Mouse (Mus musculus) heart, embryonic 10.5 days (tissue): ENCODE measurements at regions not wholly inside any gene's neighbourhood (a gene's known extent, or its start where the extent isn't known, plus 50 kb on each side); places are given as distances from the start of the nearest gene placed in this dataset.

Experiments used
- DNase-seq: peaks from one replicate; pipeline ENCODE4 v3.0.0-alpha.2; 2017; ENCODE audit warnings: low spot score
- H3K27ac ChIP-seq: fragments of 300-500 bp; sonication (generic); 2 replicates; pipeline ENCODE4 v1.5.1; 2016; ENCODE audit warnings: mild to moderate bottlenecking
- H3K27me3 ChIP-seq: fragments of 300-500 bp; sonication (generic); 2 replicates; pipeline ENCODE4 v1.6.1; 2016; ENCODE audit warnings: mild to moderate bottlenecking; ENCODE audit not compliant: poor library complexity, insufficient read depth, severe bottlenecking
- H3K36me3 ChIP-seq: fragments of 300-500 bp; sonication (generic); 2 replicates; pipeline ENCODE4 v1.6.1; 2016; ENCODE audit warnings: mild to moderate bottlenecking, moderate library complexity
- H3K4me1 ChIP-seq: fragments of 300-500 bp; sonication (generic); 2 replicates; pipeline ENCODE4 v1.6.1; 2016; ENCODE audit warnings: mild to moderate bottlenecking
- H3K4me3 ChIP-seq: fragments of 300-500 bp; sonication (generic); 2 replicates; pipeline ENCODE4 v1.5.1; 2016; ENCODE audit warnings: mild to moderate bottlenecking, moderate library complexity
- H3K9me3 ChIP-seq: fragments of 300-500 bp; sonication (generic); 2 replicates; pipeline ENCODE4 v1.6.1; 2016; ENCODE audit warnings: mild to moderate bottlenecking, moderate library complexity
- WGBS: fragments of 180-500 bp; shearing (Covaris S2); methylation state at CpG from one replicate; pipeline ENCODE4 v1.1.7; 2016; 5-methylcytosine and 5-hydroxymethylcytosine counted together

- DNase-seq = no peak
- Histone ChIP-seq H3K27me3 (no peaks in the 10 kb centered on the region), H3K4me1 (peaks cover 10% of the 10 kb centered on the region), H3K36me3 (no peaks in the 10 kb centered on the region), H3K4me3 (peak overlapping the region; percentile 41), H3K27ac (peak overlapping the region; percentile 69), H3K9me3 (no peaks in the 10 kb centered on the region)
- WGBS = 17% methylated on average over 14 of the region's 14 CpGs
These were observed 193.5 kb upstream of the Epha4 start for GRCm38 (mm10) chr1:77708202-77709020.

- Histone ChIP-seq H3K9me3 (no peaks in the 10 kb centered on the region), H3K4me3 (no peak overlapping the region), H3K27me3 (no peaks in the 10 kb centered on the region), H3K4me1 (no peaks in the 10 kb centered on the region), H3K27ac (no peak overlapping the region), H3K36me3 (no peaks in the 10 kb centered on the region)
- 58% methylated on average over 3 of the region's 3 CpGs for WGBS
- no peak for DNase-seq
These were observed 180.5 kb upstream of the Epha4 start for GRCm38 (mm10) chr1:77695228-77696018.

- Histone ChIP-seq H3K9me3 (no peaks in the 10 kb centered on the region), H3K27me3 (no peaks in the 10 kb centered on the region), H3K4me3 (no peak overlapping the region), H3K27ac (no peak overlapping the region), H3K36me3 (no peaks in the 10 kb centered on the region), H3K4me1 (0 out of 2 replicates have a peak, but pooled peaks cover 5% of the 10 kb centered on the region)
- 61% methylated on average over 7 of the region's 7 CpGs for WGBS
- no peak for DNase-seq
These were observed 148.5 kb upstream of the Epha4 start for GRCm38 (mm10) chr1:77663345-77663744.

DNA sequence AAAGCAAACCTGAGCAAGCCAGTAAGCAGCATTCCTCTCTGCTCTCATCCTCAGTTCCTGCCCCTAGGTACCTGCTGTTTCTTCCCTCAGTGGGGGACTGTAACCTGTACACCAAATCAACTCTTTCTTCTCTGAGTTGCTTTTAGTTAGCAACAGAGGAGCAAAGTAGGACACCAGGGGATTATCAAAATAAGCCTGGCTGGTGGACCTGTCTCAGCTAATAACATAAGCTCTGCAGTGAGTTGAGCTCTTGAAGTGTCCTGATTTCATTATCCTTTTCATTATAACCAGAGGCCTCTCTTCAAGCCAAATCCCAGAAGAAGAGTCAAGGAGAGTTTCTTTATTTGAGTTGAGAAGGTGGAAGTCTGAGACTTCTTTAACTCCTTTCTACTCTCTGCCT lies 145.5 kb upstream of the Epha4 start:
- Histone ChIP-seq H3K4me1 (0 out of 2 replicates have a peak, but pooled peaks cover 5% of the 10 kb centered on the region), H3K4me3 (no peak overlapping the region)
- no peak for DNase-seq

DNA sequence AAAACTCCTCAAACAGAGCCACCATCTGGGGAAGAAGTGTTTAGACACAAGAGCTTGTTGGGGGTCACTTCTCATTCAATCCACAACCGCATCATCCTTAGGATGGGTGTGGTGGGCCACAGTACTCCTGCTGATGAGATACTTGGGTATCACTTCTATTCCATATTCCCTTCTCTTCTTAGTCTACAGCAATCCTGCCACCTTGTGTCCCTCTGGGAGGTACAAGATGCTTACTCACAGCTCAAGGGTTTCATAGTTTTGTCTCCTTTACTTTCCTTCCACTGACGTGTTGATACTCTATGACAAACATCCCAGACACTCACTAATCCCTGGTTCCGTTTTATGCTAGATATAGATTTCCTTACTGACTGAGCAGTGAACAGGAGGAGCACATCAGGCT lies 122.1 kb upstream of the Epha4 start:
- no peak overlapping the region for H3K4me3 ChIP-seq
- 69% methylated on average over 3 of the region's 3 CpGs for WGBS

More for the DNA sequence above, 145.5 kb upstream of the Epha4 start:
- H3K27me3 ChIP-seq = no peaks in the 10 kb centered on the region
- no peaks in the 10 kb centered on the region for H3K36me3 ChIP-seq
- no peak overlapping the region for H3K27ac ChIP-seq
- no peaks in the 10 kb centered on the region for H3K9me3 ChIP-seq

DNA sequence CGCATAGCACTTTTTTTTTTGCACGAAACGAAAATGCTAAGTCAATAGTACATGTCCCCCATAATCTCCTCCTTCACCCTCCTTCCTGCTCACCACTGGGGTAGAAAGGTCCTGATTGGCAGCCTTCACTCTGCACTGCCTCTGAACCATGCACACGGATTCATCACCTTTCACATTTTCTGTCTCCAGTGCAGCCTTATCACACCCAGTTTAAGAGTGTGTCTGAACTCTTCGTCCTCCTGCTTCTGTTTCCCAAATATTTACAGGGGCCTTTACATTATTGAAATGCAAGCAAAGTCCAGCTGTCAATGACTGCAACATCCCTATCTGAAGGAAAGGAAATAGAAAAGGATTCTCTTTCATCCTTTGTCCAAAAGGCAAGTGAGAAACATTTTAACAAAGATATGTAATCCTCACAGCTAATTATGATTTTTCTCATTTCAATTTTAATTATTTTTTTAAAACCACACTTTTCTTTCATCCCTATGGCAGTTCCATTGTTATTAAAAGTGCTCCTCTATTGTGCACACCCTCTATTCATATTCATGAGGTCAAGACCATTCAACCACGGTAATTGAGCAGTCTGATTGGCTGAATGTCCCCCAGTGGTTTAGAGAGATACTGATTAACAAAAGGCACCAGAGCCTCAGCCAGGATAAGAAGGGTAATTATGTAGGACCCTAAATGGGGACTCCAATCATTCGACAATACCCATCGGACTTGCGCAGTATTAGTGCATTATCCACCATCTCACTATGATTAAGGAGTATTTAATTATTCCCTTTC lies 114.8 kb upstream of the Epha4 start:
- no peaks in the 10 kb centered on the region for H3K36me3 ChIP-seq
- DNase-seq = no peak
- WGBS = 48% methylated on average over 9 of the region's 9 CpGs
- no peaks in the 10 kb centered on the region for H3K27me3 ChIP-seq
- H3K27ac ChIP-seq = no peak overlapping the region
- H3K9me3 ChIP-seq = no peaks in the 10 kb centered on the region
- no peak overlapping the region for H3K4me3 ChIP-seq
- H3K4me1 ChIP-seq = no peaks in the 10 kb centered on the region

More for the DNA sequence above, 122.1 kb upstream of the Epha4 start:
- no peaks in the 10 kb centered on the region for H3K9me3 ChIP-seq
- no peaks in the 10 kb centered on the region for H3K4me1 ChIP-seq
- DNase-seq = no peak
- H3K36me3 ChIP-seq = no peaks in the 10 kb centered on the region
- H3K27me3 ChIP-seq = no peaks in the 10 kb centered on the region
- no peak overlapping the region for H3K27ac ChIP-seq

DNA sequence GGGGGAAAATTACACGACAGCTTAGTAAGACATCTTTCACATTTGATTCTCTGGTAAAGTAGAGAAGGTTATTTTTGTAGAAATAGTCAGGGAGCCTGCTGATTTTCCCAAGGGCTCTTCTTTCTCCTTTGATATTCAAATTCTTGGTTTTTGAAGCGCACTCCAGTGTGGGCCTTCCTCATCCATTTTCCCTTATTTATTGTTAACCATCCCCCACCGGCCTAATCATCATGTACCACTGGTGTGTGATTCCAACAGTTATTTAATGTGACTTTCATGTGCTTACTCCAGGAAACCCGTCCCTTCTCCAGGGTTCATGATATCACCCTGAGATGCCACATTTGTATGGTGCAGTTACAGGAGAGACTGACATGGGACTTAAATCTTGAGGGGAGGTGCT lies 114.0 kb upstream of the Epha4 start:
- Histone ChIP-seq H3K27ac (no peak overlapping the region), H3K27me3 (no peaks in the 10 kb centered on the region), H3K36me3 (no peaks in the 10 kb centered on the region), H3K9me3 (no peaks in the 10 kb centered on the region), H3K4me1 (no peaks in the 10 kb centered on the region), H3K4me3 (no peak overlapping the region)
- 66% methylated on average over 4 of the region's 4 CpGs for WGBS
- no peak for DNase-seq

DNA sequence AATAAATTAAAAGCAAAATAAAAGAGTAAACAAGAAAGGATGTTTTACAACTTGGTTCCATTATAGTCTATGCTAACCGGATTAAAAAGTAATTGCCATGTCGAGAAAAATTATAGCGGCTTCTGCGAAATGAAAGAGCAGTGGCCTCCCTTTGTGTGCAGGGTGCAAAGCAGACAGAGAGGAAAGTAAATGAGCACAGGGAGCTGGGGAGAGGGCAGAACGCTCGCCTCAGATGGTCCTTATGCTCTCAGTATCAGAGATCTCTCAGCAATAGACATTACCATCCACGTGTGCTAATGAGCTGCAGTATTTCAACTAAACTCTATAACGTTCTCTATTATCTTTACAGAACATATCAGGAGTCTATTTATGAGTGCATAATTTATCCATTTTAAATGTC lies 102.6 kb upstream of the Epha4 start:
- no peak for DNase-seq
- Histone ChIP-seq H3K9me3 (no peaks in the 10 kb centered on the region), H3K27me3 (no peaks in the 10 kb centered on the region), H3K36me3 (no peaks in the 10 kb centered on the region), H3K4me3 (no peak overlapping the region), H3K27ac (no peak overlapping the region), H3K4me1 (no peaks in the 10 kb centered on the region)
- WGBS = 90% methylated on average over 8 of the region's 8 CpGs

GRCm38 (mm10) chr1:77600509-77600908 lies 85.6 kb upstream of the Epha4 start:
- no peaks in the 10 kb centered on the region for H3K4me1 ChIP-seq
- H3K4me3 ChIP-seq = no peak overlapping the region
- no peaks in the 10 kb centered on the region for H3K36me3 ChIP-seq
- 75% methylated on average over 5 of the region's 5 CpGs for WGBS
- H3K27me3 ChIP-seq = no peaks in the 10 kb centered on the region
- no peaks in the 10 kb centered on the region for H3K9me3 ChIP-seq
- no peak overlapping the region for H3K27ac ChIP-seq
- no peak for DNase-seq

GRCm38 (mm10) chr1:77592649-77593048 lies 77.8 kb upstream of the Epha4 start:
- H3K27me3 ChIP-seq = no peaks in the 10 kb centered on the region
- no peak for DNase-seq
- no peaks in the 10 kb centered on the region for H3K36me3 ChIP-seq
- no peaks in the 10 kb centered on the region for H3K4me1 ChIP-seq
- 87% methylated on average over 4 of the region's 4 CpGs for WGBS
- no peak overlapping the region for H3K4me3 ChIP-seq
- no peaks in the 10 kb centered on the region for H3K9me3 ChIP-seq
- no peak overlapping the region for H3K27ac ChIP-seq

DNA sequence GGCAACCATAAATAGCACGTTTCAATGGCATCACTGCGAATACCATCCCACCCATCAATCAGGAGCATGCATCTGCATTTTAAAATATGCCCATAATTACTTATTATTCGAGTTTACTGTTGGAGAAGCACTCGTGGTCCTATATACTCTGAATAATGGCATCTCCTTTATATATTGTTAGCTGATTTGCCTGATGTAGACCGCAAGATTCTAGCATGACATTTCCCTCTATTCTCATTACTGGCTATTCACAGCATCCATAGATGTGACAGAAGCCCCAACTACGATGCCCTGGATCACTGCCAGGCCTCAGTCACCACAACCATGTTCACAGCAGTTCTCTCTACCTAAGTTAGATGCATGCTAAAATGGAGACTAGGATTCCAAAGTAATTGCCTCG lies 77.4 kb upstream of the Epha4 start:
- DNase-seq = no peak
- Histone ChIP-seq H3K36me3 (no peaks in the 10 kb centered on the region), H3K4me3 (no peak overlapping the region), H3K9me3 (no peaks in the 10 kb centered on the region), H3K27me3 (no peaks in the 10 kb centered on the region), H3K4me1 (no peaks in the 10 kb centered on the region), H3K27ac (no peak overlapping the region)
- WGBS = 83% methylated on average over 7 of the region's 7 CpGs

GRCm38 (mm10) chr1:77589423-77589822 lies 74.5 kb upstream of the Epha4 start:
- Histone ChIP-seq H3K4me3 (no peak overlapping the region), H3K4me1 (no peaks in the 10 kb centered on the region), H3K9me3 (no peaks in the 10 kb centered on the region), H3K36me3 (no peaks in the 10 kb centered on the region), H3K27me3 (no peaks in the 10 kb centered on the region), H3K27ac (no peak overlapping the region)
- DNase-seq = no peak
- WGBS = 88% methylated on average over 3 of the region's 3 CpGs

DNA sequence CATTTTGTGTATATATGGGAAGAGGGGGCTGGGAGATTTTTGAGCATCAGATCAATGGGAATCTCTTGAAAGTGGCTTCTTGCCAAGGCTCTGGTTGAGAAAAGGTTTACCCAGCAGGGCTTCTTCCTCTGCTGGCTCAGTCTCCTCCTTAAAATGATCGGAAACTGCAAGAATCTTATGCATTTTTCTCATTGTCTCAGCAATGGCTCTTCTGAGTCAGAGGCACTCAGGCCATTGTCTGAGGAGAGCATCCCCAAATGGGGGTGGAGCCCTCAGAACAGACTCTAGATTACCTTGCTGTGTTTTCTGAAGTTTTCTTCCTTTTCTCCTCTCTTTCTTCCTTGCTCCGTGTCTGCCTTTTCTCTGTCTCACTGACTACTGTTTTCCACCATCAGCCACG lies 70.6 kb upstream of the Epha4 start:
- Histone ChIP-seq H3K27ac (no peak overlapping the region), H3K4me3 (no peak overlapping the region), H3K4me1 (no peaks in the 10 kb centered on the region), H3K9me3 (no peaks in the 10 kb centered on the region), H3K36me3 (no peaks in the 10 kb centered on the region), H3K27me3 (no peaks in the 10 kb centered on the region)
- DNase-seq = peak; percentile 54
- 66% methylated on average over 3 of the region's 3 CpGs for WGBS
